Mouse (Mus musculus) hindbrain, embryonic 12.5 days (tissue): Measurements from ENCODE around the gene Trmo. TPM values are rescaled to one million over a fixed set of nuclear protein-coding genes. Genes with fewer than 3 reads are reported as not detected.
A peak's percentile ranks its signal among the peaks of the same experiment; 100 is the strongest.

Experiments used
- ATAC-seq: fragments of 200-750 bp; cut with Nextera tagmentation; 2 replicates; pipeline ENCODE4 v1.8.0; 2017; ENCODE audit warnings: moderate TSS enrichment; ENCODE audit not compliant: low FRiP score
- H3K27ac ChIP-seq: fragments of 300-500 bp; sonication (generic); 2 replicates; pipeline ENCODE4 v1.5.1; 2016; ENCODE audit warnings: mild to moderate bottlenecking
- H3K27me3 ChIP-seq: fragments of 300-500 bp; sonication (generic); 2 replicates; pipeline ENCODE4 v1.6.1; 2016; ENCODE audit warnings: mild to moderate bottlenecking
- H3K36me3 ChIP-seq: fragments of 300-500 bp; sonication (generic); 2 replicates; pipeline ENCODE4 v1.6.1; 2016; ENCODE audit warnings: mild to moderate bottlenecking
- H3K4me1 ChIP-seq: fragments of 300-500 bp; sonication (generic); 2 replicates; pipeline ENCODE4 v1.6.1; 2016
- H3K4me2 ChIP-seq: fragments of 300-500 bp; sonication (generic); replicated peaks from 2 replicates; pipeline ENCODE4 v1.6.1; 2016; ENCODE audit warnings: mild to moderate bottlenecking
- H3K4me3 ChIP-seq: fragments of 300-500 bp; sonication (generic); 2 replicates; pipeline ENCODE4 v1.5.1; 2016; ENCODE audit warnings: mild to moderate bottlenecking
- H3K9ac ChIP-seq: fragments of 300-500 bp; sonication (generic); 2 replicates; pipeline ENCODE4 v1.6.1; 2016; ENCODE audit warnings: mild to moderate bottlenecking, moderate library complexity
- H3K9me3 ChIP-seq: fragments of 300-500 bp; sonication (generic); replicated peaks from 2 replicates; pipeline ENCODE4 v1.6.1; 2016; ENCODE audit warnings: mild to moderate bottlenecking
- WGBS: fragments of 180-500 bp; shearing (Covaris S2); methylation state at CpG from one replicate; pipeline ENCODE4 v1.1.7; 2016; 5-methylcytosine and 5-hydroxymethylcytosine counted together
- polyA plus RNA-seq: library from polyadenylated mRNA; unstranded; fragments of >200 nt; fragmentation: Nextera tagmentation; extraction: Ambion mirVana; gene quantifications from 2 replicates; pipeline ENCODE4 v1.2.1, GENCODE M21; 2016

Gene Trmo
- polyA plus RNA-seq, 1 experiment from 2014 or later = 8.1 TPM

DNA sequence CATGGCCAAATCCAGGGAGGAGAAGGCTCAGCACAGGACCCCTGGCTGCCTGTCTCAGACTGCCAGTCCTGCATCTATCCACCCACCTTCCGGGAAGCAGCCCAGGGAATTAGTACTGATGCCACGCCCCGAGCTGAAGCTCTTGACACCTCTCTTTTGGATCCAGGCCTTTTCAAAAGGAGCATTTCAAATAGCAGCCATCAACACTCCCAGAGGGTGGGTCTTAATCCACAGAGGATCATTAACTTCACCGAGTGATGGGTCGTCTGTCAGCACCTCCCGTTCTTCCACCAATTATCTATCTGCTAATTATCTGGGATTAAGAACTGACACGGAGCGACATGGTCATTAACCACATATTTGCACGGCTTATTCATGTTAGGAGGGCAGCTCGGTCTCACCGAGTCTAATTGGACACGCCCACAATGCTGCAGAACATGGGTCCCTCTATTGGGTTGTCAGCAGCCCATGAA, 21.7 kb downstream of the Trmo start:
- H3K27me3 ChIP-seq = peaks cover 40% of the 10 kb centered on the region
- 21% methylated on average over 12 of the region's 12 CpGs for WGBS

DNA sequence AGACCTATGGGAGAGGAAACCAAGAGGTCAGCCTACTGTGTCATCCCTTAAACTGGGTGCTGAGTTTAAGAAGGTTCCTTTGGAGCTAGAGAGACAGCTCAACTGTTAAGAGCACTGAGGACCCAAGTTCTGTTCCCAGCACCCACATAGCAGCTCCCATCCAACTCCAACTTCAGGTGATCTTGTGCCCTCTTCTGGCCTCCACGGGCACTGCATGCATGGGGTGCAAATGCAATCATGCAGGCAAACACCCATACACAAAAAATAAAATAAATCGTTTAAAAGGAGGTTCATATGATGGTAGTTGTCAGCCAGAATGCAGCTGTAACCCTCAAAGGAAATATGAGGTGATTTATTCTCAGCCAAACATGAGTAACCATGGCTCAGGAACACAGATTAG, 24.9 kb downstream of the Trmo start:
- WGBS = 84% methylated on average over 2 of the region's 2 CpGs
- Histone ChIP-seq H3K9me3 (no peaks in the 10 kb centered on the region), H3K27me3 (peaks cover 23% of the 10 kb centered on the region), H3K4me2 (no peak overlapping the region), H3K4me3 (no peak overlapping the region), H3K27ac (no peak overlapping the region), H3K9ac (no peak overlapping the region), H3K4me1 (peaks cover 5% of the 10 kb centered on the region; the same call in 1 of the 2 replicates), H3K36me3 (no peaks in the 10 kb centered on the region)
- ATAC-seq = no peak

More for the DNA sequence above, 21.7 kb downstream of the Trmo start:
- Histone ChIP-seq H3K4me2 (no peak overlapping the region), H3K36me3 (no peaks in the 10 kb centered on the region), H3K4me1 (peaks cover 8% of the 10 kb centered on the region; the same call in 1 of the 2 replicates), H3K9ac (no peak overlapping the region), H3K4me3 (no peak overlapping the region), H3K27ac (no peak overlapping the region), H3K9me3 (no peaks in the 10 kb centered on the region)
- ATAC-seq = peak; percentile 40; the same call in 1 of the 2 replicates

DNA sequence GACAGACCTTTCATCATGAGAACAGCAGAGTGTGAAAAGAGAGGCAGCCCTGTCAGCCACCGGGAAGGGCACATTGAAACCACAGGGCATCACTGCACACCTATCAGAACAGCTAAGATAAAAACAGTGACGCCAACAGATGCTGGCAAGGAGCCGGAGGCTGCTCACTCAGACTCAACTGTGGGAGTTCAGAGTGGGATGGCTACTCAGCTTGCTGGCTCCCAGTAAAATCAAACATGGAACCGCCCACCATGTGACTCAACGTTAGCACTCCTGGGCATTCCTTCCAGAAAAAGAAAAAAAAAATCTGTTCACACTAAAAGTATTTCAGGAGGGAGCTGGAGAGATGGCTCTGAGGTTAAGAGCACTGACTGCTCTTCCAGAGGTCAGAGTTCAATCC, 28.0 kb downstream of the Trmo start:
- no peaks in the 10 kb centered on the region for H3K36me3 ChIP-seq
- H3K27ac ChIP-seq = no peak overlapping the region
- 59% methylated on average over 5 of the region's 5 CpGs for WGBS
- H3K9me3 ChIP-seq = no peaks in the 10 kb centered on the region
- H3K9ac ChIP-seq = no peak overlapping the region
- peaks cover 22% of the 10 kb centered on the region for H3K27me3 ChIP-seq
- no peaks in the 10 kb centered on the region for H3K4me1 ChIP-seq
- no peak overlapping the region for H3K4me3 ChIP-seq
- ATAC-seq = no peak
- H3K4me2 ChIP-seq = no peak overlapping the region

DNA sequence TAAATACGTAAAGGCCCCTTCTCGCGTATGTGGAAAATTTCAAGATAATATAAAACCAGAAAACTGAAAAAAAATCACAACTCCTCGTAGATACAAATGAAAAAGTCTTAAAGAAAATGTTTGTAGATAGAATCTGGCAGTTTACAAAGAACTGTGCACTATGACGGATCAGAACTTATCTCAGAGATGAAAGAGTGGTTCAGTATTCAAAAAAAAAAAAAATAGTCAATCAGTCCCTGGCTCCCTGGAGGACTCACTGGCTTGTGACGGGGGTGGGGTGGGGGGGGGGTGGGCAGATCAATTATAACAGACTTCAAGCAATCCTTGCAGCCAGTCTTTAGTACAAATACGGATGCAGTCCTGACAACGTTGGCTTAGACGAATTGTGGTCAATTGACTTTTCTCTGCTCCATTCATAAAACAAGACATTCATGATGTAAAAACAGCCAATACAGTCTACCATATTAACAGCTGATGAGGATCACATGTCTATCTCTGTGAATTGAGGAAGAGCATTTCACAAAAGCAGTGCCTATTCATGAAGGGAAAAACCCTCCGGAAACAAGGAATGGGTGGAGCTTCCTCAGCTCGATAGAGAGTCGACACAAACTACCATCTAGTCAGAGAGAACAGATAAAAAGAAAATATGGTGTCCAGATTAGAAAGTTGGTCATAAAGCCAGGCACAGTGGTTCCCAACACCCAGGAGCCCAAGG, 29.5 kb downstream of the Trmo start:
- 81% methylated on average over 12 of the region's 12 CpGs for WGBS
- no peak overlapping the region for H3K27ac ChIP-seq
- H3K9me3 ChIP-seq = no peaks in the 10 kb centered on the region
- no peak overlapping the region for H3K4me2 ChIP-seq
- H3K27me3 ChIP-seq = peaks cover 28% of the 10 kb centered on the region
- H3K9ac ChIP-seq = no peak overlapping the region
- H3K4me3 ChIP-seq = no peak overlapping the region
- H3K4me1 ChIP-seq = no peaks in the 10 kb centered on the region
- no peak for ATAC-seq
- H3K36me3 ChIP-seq = no peaks in the 10 kb centered on the region

DNA sequence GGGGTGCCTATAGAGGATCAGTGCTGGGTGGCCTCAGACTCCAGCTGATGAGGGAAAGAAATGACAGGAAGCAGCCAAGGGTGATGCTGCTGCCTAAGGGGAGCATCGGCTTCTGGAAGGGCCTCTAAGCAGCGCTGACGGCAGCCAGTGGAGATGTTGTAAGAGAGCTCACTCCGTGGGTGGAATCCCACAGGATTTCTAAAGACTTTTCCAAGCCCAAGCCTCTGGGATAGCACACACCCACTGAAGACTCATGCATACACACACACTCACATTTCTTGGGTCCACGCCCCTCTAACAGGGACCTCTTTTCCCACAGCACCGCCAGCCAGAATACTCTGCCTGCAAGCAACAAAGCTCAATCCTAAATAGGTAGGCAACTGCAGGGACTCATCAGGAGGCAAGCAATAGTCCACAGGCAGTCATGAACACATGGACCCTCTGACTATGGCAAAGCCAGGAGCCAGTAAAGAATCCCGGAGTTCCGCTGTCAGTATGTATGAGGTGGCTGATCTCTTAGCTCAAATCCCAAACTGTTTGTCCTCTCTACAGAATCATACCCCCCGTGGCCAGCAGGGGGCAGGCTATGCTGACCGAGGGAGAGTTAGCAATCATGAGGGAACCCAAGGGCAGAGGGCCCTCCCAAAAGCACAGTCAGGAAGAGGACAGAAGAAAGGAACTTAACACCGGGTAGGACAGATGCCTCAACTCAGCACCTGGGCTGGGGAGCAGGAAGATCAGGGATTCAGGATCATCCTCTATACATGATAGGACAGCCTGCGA, 32.7 kb downstream of the Trmo start:
- Histone ChIP-seq H3K27ac (no peak overlapping the region), H3K9me3 (no peaks in the 10 kb centered on the region), H3K4me1 (peaks cover 12% of the 10 kb centered on the region; the same call in 1 of the 2 replicates), H3K9ac (no peak overlapping the region), H3K4me3 (no peak overlapping the region), H3K36me3 (no peaks in the 10 kb centered on the region), H3K4me2 (no peak overlapping the region), H3K27me3 (peaks cover 54% of the 10 kb centered on the region)
- 51% methylated on average over 12 of the region's 12 CpGs for WGBS
- no peak for ATAC-seq

DNA sequence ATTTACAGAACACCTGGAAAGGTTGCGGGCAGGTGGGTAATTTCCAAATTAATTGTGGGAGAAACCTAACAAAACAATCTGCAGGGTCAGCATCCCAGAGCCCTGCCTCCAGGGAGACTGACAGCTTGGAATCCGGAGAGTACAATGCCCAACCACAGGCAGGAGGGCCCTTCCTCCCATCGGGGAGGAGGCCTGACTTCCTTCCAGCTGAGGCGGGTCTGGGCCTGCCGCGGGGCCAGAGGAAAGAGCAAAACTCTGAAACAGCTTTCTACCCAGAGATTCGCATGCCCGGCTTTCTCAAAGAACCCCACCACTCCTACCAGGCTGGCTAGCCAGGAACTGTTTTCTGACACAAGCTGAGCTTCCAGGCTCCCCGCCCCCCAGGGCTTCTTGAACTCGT, 36.2 kb downstream of the Trmo start:
- peaks cover 12% of the 10 kb centered on the region; the same call in 1 of the 2 replicates for H3K4me1 ChIP-seq
- peaks cover 81% of the 10 kb centered on the region for H3K27me3 ChIP-seq
- H3K4me2 ChIP-seq = no peak overlapping the region
- H3K9ac ChIP-seq = no peak overlapping the region
- no peak for ATAC-seq
- H3K4me3 ChIP-seq = no peak overlapping the region
- no peaks in the 10 kb centered on the region for H3K9me3 ChIP-seq
- no peak overlapping the region for H3K27ac ChIP-seq
- H3K36me3 ChIP-seq = no peaks in the 10 kb centered on the region
- WGBS = 11% methylated on average over 10 of the region's 10 CpGs

DNA sequence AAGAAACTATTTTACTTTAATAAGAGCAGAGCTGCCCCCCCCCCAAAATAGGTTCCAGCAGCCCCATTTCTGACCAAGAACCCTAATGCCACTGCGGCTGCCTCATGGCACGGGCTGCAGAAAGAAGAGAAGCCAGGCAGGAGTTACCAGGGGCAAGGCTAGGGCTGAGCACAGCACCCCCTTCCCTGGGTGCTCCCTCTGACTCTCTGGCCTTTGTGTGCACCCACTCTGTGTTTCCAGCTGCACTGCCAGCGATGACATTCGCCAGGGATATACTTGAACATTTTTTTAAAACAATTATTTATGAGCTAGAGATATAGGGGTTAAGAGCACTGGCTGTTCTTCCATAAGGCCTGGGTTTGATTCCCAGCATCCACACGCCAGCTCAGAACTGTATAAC, 39.7 kb downstream of the Trmo start:
- Histone ChIP-seq H3K27ac (no peak overlapping the region), H3K9ac (no peak overlapping the region), H3K4me3 (no peak overlapping the region), H3K4me1 (peaks cover 16% of the 10 kb centered on the region), H3K9me3 (no peaks in the 10 kb centered on the region), H3K36me3 (no peaks in the 10 kb centered on the region), H3K4me2 (no peak overlapping the region), H3K27me3 (peaks cover 93% of the 10 kb centered on the region)
- ATAC-seq = no peak
- 44% methylated on average over 5 of the region's 5 CpGs for WGBS

DNA sequence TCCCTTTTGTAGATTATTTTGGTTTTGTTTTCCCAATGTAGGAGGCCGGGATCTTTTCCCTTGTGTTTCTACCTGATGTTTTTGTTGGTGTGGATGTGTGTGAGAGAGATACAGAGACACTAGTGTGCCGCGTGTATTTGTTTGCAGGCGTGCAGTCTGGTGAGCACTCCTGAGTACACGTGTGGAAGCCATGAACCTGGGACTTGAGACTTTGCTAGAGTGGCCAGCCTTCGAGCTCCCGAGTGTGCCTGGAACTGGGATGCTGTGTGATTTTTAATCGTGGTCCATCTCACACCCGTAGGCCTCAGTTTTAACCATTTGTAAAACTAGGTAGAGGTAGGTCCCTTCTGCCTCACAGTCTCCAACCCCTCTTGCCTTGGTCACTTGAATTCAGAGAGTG, 40.3 kb downstream of the Trmo start:
- Histone ChIP-seq H3K27me3 (peaks cover 96% of the 10 kb centered on the region), H3K9me3 (no peaks in the 10 kb centered on the region), H3K36me3 (no peaks in the 10 kb centered on the region), H3K4me1 (peaks cover 22% of the 10 kb centered on the region), H3K4me2 (no peak overlapping the region), H3K4me3 (no peak overlapping the region), H3K9ac (no peak overlapping the region), H3K27ac (no peak overlapping the region)
- WGBS = 18% methylated on average over 9 of the region's 9 CpGs
- no peak for ATAC-seq

DNA sequence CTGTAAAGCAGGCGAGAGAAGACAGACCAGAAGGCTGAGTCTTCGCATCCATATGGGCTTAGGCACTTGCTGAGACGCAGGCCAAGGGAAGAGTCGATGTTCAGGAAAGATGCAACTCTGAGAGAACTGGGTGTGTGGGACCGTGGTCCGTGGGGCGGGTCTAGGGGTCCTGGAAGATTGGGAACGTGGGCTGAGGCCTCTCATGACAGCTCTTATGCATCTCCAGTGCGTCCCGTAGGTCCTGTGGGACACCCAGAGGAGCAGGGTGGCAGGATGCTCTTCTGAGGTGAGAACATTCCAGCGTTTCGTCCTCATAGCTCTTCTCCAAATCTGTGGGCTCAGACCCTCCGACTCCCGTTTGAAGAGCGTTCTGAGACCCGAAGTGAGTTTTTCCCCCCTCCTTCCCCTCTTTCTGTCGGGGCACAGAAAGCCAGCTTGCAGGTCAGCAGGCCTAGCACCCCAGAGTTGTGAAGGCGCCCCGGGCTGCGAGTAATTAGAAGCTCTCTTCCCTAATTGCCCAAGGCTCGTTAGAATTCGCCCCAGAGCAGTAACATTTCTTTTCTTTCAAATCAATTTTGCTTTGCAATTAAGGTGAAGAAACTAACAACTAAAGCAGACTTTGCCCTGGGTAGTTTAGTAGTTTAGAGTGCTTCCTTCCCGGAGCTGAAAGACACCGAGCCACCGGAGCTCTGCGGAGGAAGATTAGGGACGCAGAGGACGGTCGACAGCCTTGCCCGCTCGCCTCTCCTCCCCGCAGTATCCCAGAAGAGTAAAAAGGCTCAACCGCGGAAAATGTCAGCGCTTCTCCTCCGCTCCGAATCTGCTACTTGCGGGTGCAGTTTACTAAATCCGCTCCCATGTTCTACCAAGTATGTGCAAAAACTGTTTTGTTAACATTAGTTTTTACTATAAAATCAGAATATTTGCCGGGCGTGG, 41.4 kb downstream of the Trmo start:
- peaks cover 17% of the 10 kb centered on the region for H3K4me1 ChIP-seq

DNA sequence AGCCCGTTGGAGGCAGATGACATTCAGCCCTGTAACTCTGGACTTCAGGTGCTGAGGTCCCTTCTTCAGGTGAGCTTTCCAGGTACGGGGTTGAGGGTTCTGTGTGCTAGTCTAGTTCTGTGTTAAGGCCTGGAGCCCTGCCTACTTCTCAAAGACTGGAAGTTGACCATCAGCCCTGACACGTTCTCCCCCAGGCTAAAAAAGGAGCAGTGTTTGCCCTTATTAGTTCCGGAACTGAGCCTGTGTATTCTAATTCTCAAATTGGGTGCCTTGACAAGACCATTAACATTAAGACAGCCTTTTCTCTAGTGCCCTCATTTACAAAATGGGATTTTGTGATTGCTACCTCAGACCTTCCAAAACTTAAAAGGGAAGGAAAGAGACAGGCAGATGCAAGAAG, 42.1 kb downstream of the Trmo start:
- no peak overlapping the region for H3K27ac ChIP-seq
- 8% methylated on average over 4 of the region's 4 CpGs for WGBS
- no peak for ATAC-seq
- peaks cover 96% of the 10 kb centered on the region for H3K27me3 ChIP-seq
- no peaks in the 10 kb centered on the region for H3K9me3 ChIP-seq
- H3K4me1 ChIP-seq = peaks cover 12% of the 10 kb centered on the region
- no peak overlapping the region for H3K9ac ChIP-seq
- H3K4me2 ChIP-seq = no peak overlapping the region
- H3K36me3 ChIP-seq = no peaks in the 10 kb centered on the region
- H3K4me3 ChIP-seq = no peak overlapping the region

More for the DNA sequence above, 41.4 kb downstream of the Trmo start:
- Histone ChIP-seq H3K4me3 (no peak overlapping the region), H3K27ac (no peak overlapping the region), H3K36me3 (no peaks in the 10 kb centered on the region), H3K4me2 (no peak overlapping the region), H3K9ac (no peak overlapping the region), H3K9me3 (no peaks in the 10 kb centered on the region), H3K27me3 (peaks cover 96% of the 10 kb centered on the region)
- ATAC-seq = no peak
- 3% methylated on average over 41 of the region's 41 CpGs for WGBS

DNA sequence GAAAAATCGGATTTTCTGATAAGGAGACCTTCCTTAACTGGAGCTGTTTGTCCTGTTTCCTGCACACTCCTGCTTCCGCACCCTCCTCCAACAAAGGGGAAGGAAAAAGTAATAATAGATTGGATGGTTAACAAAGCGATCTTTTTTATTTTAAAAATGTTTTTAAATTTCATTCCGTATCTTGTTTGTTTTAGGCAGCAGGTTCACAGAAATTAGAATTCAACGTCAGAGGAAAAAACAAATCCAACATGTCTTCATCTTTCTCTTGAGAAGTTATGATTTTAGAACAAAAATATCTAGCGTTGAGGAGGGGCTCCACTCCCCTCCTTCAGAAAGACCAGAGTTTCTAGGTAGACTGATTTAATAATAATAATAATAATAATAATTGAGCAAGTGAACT, 43.0 kb downstream of the Trmo start:
- 21% methylated on average over 6 of the region's 6 CpGs for WGBS
- Histone ChIP-seq H3K27ac (no peak overlapping the region), H3K4me3 (no peak overlapping the region), H3K9ac (no peak overlapping the region), H3K36me3 (no peaks in the 10 kb centered on the region), H3K9me3 (no peaks in the 10 kb centered on the region), H3K27me3 (peaks cover 97% of the 10 kb centered on the region), H3K4me2 (no peak overlapping the region), H3K4me1 (peaks cover 12% of the 10 kb centered on the region)
- no peak for ATAC-seq

DNA sequence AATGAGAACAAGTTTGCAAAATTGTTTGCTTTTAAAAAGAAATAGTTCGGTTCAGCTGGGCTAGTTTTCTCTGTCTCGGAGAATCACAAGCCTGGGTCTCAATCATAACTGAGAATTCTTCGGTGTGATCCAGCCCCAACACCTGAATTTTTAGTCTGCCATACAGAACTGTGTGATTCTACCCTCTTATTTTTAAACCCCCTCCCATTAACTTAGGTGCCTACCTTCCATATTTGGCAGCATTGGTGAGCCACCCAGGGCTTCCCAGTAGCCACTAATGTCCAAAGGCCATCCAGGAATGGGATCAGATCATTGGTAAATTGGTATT, 43.5 kb downstream of the Trmo start:
- no peaks in the 10 kb centered on the region for H3K9me3 ChIP-seq
- H3K9ac ChIP-seq = no peak overlapping the region
- no peaks in the 10 kb centered on the region for H3K36me3 ChIP-seq
- H3K4me1 ChIP-seq = peaks cover 12% of the 10 kb centered on the region
- H3K27ac ChIP-seq = no peak overlapping the region
- H3K27me3 ChIP-seq = peaks cover 97% of the 10 kb centered on the region
- ATAC-seq = no peak
- no peak overlapping the region for H3K4me2 ChIP-seq
- 22% methylated on average over 3 of the region's 3 CpGs for WGBS
- H3K4me3 ChIP-seq = no peak overlapping the region
